Mouse (Mus musculus) cerebellum, adult 8-10 months (tissue): ENCODE results near the gene Rabl2.

ENCODE experiments used
- DNase-seq: peaks from one replicate; pipeline ENCODE4 v3.0.0; 2022

The Rabl2 gene

GRCm38 (mm10) chr15:89591723-89592455 lies at the start of gene Rabl2:
Gene Rabl2 (minus strand): TSS chr15:89591923.
- DNase-seq = peak; percentile 78

DNA sequence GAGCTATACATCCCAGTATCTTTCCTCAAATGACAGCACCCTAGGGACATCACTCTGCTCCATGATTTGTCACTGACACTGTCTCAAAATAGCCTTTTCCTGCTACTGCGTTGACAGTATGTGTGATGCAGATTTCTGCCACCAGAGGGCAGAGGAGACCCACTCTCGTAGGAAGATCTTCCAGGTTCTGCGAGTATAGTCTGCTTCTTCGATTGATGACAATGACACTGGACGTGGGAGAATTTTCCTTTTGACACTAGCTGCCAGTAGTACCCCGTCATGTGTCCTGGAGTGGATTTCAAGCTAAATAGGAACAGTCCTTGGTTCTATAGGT lies 31.9 kb upstream of the Rabl2 start:
- DNase-seq = peak; percentile 63

DNA sequence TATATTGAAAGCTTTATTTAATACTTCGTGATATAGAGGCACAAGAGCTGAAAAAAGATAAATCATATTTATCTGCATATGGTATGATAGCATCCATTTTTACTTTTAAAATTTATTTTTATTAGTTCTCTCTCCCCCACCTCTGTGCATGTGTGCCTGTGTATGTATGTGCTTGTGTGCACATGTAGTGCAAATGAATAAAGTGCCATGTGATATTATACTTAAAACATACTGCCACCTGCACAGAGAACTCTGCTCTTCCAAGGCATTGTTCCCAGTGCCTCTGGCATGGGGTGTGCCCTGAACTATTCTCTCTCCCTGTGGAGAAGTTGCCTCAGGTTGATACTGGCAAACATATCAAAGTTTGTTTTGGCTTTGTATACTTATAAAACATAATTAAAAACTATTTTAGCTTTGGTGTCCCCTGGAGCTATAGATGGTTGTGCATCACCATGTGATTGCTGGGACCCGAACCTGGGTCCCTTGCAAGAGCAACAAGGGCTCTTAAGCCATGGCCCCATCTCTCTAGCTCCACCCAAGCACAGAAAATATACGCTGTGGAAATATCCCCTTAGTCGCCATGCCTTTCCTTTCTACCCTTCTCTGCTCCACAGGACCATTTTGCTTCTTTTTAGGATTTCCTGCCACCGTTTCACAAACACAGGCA lies 31.4 kb upstream of the Rabl2 start:
- no peak for DNase-seq

GRCm38 (mm10) chr15:89622312-89622958 lies 30.7 kb upstream of the Rabl2 start:
- peak; percentile 10 for DNase-seq

DNA sequence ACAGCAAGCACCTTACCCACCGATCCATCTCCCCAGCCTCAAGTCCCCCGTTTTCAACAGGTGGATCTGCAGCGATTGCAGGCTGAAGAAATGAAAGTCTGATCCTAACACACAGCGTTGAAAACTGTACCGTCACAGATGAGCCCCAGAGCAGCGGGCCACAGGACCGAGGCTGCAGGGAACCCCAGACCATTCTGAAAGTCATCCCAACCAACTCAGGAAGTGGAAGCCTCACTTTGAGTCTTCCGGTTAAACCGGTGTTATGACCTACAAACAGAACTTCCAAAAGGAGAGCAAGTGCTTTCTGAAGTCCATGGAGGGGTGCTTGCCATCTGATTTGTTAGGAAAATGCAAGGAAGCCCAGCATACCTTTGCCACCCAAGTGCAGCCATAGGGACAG lies 16.2 kb upstream of the Rabl2 start:
- DNase-seq = no peak

GRCm38 (mm10) chr15:89607480-89607879 lies 15.8 kb upstream of the Rabl2 start:
- no peak for DNase-seq

- DNase-seq = no peak
Observed at GRCm38 (mm10) chr15:89605822-89606570, 14.3 kb upstream of the Rabl2 start.

GRCm38 (mm10) chr15:89592548-89592947 lies 825 bp upstream of the Rabl2 start:
- DNase-seq = no peak

GRCm38 (mm10) chr15:89591317-89591716 lies 406 bp downstream of the Rabl2 start:
- no peak for DNase-seq

GRCm38 (mm10) chr15:89589146-89589545 lies 2.6 kb downstream of the Rabl2 start:
- DNase-seq = no peak

DNA sequence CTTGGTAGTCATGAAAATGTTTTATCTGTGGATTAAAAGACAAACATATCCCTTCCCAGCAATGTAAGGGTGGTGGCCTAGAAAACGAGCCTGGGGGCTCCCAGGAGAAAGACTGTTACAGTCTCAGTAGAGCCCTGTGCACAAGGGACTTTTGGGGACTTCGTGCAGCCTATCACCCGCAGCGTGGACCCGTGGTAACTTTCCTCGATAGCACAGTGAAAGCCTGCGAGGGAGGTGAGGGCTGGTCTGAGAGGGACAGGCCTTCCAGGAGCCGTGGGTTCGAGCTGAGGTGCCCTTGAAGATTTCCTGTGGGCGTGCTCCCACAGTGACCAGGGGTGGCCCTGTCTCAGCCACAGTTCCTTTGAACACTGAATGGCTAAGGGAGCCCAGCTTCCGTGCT lies 6.1 kb downstream of the Rabl2 start:
- DNase-seq = no peak

DNA sequence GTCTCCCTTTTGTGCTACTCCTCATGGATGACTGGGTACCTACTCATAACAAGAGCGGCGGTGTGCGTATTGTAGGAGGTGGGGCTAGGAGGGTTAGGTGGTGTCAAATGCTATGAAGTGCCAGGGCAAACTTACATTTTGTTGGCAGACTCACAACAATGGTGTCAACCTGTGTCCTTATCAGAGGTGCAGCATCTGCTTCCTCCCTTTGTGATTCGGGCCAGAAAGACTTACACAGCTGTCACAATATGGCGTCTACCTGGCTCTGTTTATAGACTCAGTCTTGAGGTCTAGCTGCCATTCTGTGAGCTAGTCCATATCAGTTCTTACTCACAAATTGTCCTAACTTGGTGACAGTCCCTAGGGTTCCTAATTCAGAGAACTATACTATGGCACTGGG lies 6.6 kb downstream of the Rabl2 start:
- DNase-seq = no peak

DNA sequence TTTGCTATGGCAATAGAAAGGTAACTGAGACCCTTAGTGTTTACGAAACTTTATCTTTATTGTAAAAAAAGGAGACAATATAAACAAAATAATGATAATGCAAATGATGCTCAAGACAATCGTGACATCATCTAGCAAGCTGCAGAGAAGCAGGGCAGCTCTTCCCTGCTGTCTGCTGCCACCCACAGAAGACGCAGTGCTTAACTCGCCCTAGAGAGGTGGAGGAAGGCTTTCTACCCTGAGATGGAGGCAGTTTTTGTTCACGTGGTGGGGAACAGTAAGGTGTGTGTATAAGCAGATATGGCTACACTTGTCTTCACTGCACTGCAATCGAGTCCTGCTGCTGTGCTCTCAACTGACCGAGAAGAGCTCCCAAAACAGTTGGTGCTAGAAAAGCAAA lies 9.2 kb downstream of the Rabl2 start:
- no peak for DNase-seq

GRCm38 (mm10) chr15:89572147-89572546 lies 19.6 kb downstream of the Rabl2 start:
- no peak for DNase-seq

DNA sequence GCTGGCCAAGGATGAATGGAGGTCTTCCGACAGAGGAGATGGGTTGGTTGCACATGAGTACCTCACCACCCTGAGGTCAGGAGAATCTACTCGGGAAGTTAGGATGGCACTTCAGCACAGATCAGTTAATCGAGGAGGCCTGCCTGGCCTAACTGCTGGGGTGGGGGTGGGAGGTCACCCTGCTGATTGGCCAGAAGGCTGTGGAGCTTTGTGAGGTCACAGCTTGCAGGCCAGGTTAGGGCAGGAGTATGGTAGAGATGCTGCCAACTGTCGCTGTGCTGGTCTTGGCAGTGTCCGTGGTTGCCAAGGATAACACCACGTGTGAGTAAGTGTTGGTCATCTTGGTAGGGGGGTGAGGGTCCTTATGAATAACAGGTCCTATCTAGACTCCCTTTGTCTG lies 23.6 kb downstream of the Rabl2 start, which contains the start of gene Acr:
Acr (plus strand) TSS at position 213 of the 400 bp plus-strand sequence.
- DNase-seq = no peak

DNA sequence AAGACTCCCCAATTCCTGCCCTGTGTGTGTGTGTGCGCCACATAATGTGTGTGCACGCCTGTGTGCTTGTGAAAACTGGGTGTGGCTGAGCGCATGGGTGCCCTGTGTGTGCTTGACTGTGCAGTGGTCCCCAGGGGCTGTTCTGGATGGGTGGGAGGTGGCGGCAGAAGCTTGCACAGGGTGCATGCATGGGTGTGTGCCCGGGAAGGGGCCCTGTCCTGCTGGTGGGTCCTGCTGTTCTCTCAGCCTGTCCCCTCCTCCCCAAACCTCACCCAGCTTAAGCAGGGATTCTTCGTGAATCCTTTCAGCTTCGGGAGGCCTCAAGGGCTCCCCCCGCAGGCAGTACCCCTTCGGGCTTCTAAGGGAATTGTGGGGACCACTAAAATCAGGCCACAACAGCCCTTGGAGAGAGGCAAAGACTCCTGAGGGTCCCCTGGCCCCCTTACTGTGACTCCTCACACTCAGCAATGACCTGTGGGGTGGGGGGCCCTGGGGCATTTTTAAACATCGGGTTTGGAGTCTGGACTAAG lies 32.5 kb downstream of the Rabl2 start:
- DNase-seq = no peak

DNA sequence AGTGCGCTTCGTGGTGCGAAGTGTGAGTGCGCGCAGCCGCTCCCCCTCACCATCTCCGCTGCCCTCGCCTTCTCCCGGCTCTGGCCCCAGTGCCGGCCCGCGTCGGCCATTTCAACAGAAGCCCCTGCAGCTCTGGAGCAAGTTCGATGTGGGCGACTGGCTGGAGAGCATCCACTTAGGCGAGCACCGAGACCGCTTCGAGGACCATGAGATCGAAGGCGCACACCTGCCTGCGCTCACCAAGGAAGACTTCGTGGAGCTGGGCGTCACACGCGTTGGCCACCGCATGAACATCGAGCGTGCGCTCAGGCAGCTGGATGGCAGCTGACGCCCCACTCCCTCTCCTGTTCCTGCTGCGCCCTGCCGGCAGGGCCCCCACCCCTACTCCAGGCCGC lies 33.7 kb downstream of the Rabl2 start:
- no peak for DNase-seq

DNA sequence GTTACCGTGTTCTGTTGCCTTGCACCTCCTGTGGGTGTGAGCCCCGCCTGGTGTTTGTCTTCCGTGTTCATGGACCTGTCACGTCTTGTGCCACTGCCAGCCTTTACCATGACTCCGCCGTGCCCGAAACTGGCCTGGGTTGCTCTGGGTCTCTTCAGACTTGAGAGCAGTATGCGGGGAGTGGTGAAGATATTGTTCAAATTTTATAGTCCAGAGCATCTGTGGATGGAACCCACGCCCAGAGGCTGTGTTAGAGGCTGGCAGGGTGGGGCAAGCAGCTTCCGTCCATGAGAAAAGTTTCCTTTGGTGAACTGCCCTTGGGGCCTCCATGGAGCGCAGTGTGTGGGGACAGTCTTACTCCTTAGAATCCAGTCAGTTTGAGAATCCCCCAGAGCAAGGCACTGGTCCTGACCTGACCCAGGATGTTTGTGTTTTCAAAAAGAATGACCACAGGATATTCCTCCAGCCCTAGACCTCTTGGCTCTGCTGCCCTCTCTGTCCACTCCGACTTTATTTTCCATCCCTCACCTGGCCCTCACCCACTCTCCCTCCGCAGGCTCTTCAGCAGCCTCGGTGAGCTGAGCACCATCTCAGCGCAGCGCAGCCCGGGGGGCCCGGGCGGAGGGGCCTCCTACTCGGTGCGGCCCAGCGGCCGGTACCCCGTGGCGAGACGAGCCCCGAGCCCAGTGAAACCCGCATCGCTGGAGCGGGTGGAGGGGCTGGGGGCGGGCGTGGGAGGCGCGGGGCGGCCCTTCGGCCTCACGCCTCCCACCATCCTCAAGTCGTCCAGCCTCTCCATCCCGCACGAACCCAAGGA lies 34.3 kb downstream of the Rabl2 start:
- no peak for DNase-seq

GRCm38 (mm10) chr15:89556401-89557178 lies 35.1 kb downstream of the Rabl2 start:
- no peak for DNase-seq

- no peak for DNase-seq
Observed at GRCm38 (mm10) chr15:89555591-89555990, 36.1 kb downstream of the Rabl2 start.

- DNase-seq = no peak
Observed at GRCm38 (mm10) chr15:89551733-89552132, 40.0 kb downstream of the Rabl2 start.
